9 mouse cellular contexts compared by ENCODE assay signal in genomic region chr19:32196222-32196621, GRCm38 (mm10).
A peak's percentile ranks its signal among the peaks of the same experiment; 100 is the strongest.
DNase-seq lines count a peak whose midpoint lies in the region; ATAC-seq and TF ChIP-seq lines count a peak whose summit lies in the region.
"Had no signal": no experiment of that assay in that cellular context is flagged by ENCODE, and none has a peak within 500 bp of the region (broad histone marks: within the 10 kb centered on the region; RNA-seq: fewer than 3 reads in every experiment).

No protein-coding gene starts in this region.

- no peaks in the 10 kb centered on the region for H3K79me2 ChIP-seq in liver, adult 2 months (ENCODE audit: control insufficient read depth, insufficient read depth, low read length)

- TF ChIP-seq POLR2A in liver, adult 2 months (IDR thresholded peaks at IDR 0.05; ENCODE audit: extremely low read depth, insufficient read depth, low read length), result no peak

- H3K9ac ChIP-seq in kidney, embryonic 15.5 days, result no peak overlapping the region
- no peak overlapping the region for H3K9ac ChIP-seq in liver, adult 2 months (ENCODE audit: low read depth, low read length)

- no peaks in the 10 kb centered on the region; the same call in 1 of the 2 replicates for H3K4me1 ChIP-seq in kidney, embryonic 15.5 days
- peaks cover 37% of the 10 kb centered on the region for H3K4me1 ChIP-seq in brown adipose tissue, adult 24 weeks (ENCODE audit: control insufficient read depth, insufficient read depth, insufficient read length, low read length)
- 0 out of 2 replicates have a peak, but pooled peaks cover 2% of the 10 kb centered on the region for H3K4me1 ChIP-seq in liver, adult 2 months (ENCODE audit: control insufficient read depth, insufficient read depth, low read length)

- WGBS in kidney, embryonic 15.5 days, result 57% methylated on average over 5 of the region's 5 CpGs
- 16% methylated on average over 5 of the region's 5 CpGs for WGBS in liver, adult 2 months

- no peak for DNase-seq in kidney, adult 11 months
- peak; percentile 75 for DNase-seq in liver, adult 2 months (ENCODE audit: extremely low read depth, low read depth, low spot score)
- DNase-seq in naive thymus-derived CD4-positive, alpha-beta T cell, adult 2 months (ENCODE audit: low read depth), result peak; percentile 66
- no peak for DNase-seq in right cerebral cortex, postnatal 10 days (ENCODE audit: low spot score in 2 of 2)
- DNase-seq in urinary bladder, postnatal 25 days (ENCODE audit: low spot score), result no peak
- no peak for DNase-seq in kidney, postnatal 14 days

- H3K4me3 ChIP-seq in kidney, embryonic 15.5 days (replicated peaks), result no peak overlapping the region
- no peak overlapping the region for H3K4me3 ChIP-seq in brown adipose tissue, adult 24 weeks (ENCODE audit: insufficient read depth, low read depth, low read length)
- no peak overlapping the region for H3K4me3 ChIP-seq in liver, adult 2 months (ENCODE audit: insufficient read depth, low read depth, low read length)

- H3K36me3 ChIP-seq in kidney, embryonic 15.5 days, result no peaks in the 10 kb centered on the region; the same call in 1 of the 2 replicates
- H3K36me3 ChIP-seq in liver, adult 2 months (ENCODE audit: control insufficient read depth, insufficient read depth, low read length), result no peaks in the 10 kb centered on the region

- no peak for TF ChIP-seq CTCF in liver, adult 2 months (IDR thresholded peaks at IDR 0.05; ENCODE audit: low read depth, low read length)

- no peaks in the 10 kb centered on the region for H3K9me3 ChIP-seq in kidney, embryonic 15.5 days (replicated peaks)

- ATAC-seq in kidney, embryonic 15.5 days (replicated peaks; ENCODE audit: low FRiP score), result no peak

- no peak overlapping the region for H3K4me2 ChIP-seq in kidney, embryonic 15.5 days
- H3K4me2 ChIP-seq: midbrain, embryonic 11.5 days had no signal

- 0 out of 2 replicates have a peak overlapping the region, but pooled peaks have one; percentile 2 for H3K27ac ChIP-seq in kidney, embryonic 15.5 days
- H3K27ac ChIP-seq in brown adipose tissue, adult 24 weeks (replicated peaks; ENCODE audit: low read depth, low read length), result peak overlapping the region; percentile 80
- H3K27ac ChIP-seq in liver, adult 2 months (replicated peaks; ENCODE audit: insufficient read depth, low read depth, low read length), result no peak overlapping the region

- no peaks in the 10 kb centered on the region for H3K27me3 ChIP-seq in kidney, embryonic 15.5 days
- no peaks in the 10 kb centered on the region for H3K27me3 ChIP-seq in liver, adult 2 months (ENCODE audit: control insufficient read depth, insufficient read depth, low read length)

Comparison
In these comparisons a context has a peak if more than half of its experiments do, and no peak if none do; other contexts are left out.
1. DNase-seq: peak in liver, adult 2 months (single experiment) and naive thymus-derived CD4-positive, alpha-beta T cell, adult 2 months (single experiment); none in kidney, adult 11 months (single experiment), right cerebral cortex, postnatal 10 days (0 of 2), urinary bladder, postnatal 25 days (single experiment) and kidney, postnatal 14 days (single experiment).